Mouse (Mus musculus) urinary bladder, postnatal 4 days (tissue): ENCODE results near the gene Plppr3.
"Not testable (repeated sequence)": the region's sequence is repeated elsewhere in the genome, so short reads cannot be mapped to it uniquely, and the experiment has no call there.

Experiments
- DNase-seq, 2 experiments: peaks; one replicate each; pipeline ENCODE4 v3.0.0; 2021 to 2022; ENCODE audit warnings: low spot score in 2 of 2

Gene Plppr3

DNA sequence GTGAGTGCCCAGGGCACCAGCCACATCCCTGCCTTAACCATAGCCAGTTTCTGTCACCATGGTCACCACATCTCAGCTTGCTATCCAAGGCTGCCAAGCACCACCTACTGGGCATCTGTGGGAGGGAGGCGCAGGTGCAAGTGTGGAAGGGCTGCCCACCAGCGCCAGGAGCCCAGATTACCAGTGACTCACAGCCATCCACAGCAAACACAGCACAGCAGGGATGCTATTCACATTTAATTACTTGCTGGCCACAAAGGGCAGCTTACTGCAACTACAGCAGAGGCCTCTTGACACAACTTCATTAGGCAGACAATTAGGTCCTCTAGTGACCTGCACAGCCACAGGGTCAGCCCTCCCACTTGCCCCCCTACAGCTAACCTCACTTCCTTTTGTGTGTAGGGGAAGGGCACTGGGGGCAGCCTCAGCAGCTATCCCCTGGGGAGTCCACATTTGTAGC is 26.5 kb upstream of the Plppr3 start:
- DNase-seq = no peak

DNA sequence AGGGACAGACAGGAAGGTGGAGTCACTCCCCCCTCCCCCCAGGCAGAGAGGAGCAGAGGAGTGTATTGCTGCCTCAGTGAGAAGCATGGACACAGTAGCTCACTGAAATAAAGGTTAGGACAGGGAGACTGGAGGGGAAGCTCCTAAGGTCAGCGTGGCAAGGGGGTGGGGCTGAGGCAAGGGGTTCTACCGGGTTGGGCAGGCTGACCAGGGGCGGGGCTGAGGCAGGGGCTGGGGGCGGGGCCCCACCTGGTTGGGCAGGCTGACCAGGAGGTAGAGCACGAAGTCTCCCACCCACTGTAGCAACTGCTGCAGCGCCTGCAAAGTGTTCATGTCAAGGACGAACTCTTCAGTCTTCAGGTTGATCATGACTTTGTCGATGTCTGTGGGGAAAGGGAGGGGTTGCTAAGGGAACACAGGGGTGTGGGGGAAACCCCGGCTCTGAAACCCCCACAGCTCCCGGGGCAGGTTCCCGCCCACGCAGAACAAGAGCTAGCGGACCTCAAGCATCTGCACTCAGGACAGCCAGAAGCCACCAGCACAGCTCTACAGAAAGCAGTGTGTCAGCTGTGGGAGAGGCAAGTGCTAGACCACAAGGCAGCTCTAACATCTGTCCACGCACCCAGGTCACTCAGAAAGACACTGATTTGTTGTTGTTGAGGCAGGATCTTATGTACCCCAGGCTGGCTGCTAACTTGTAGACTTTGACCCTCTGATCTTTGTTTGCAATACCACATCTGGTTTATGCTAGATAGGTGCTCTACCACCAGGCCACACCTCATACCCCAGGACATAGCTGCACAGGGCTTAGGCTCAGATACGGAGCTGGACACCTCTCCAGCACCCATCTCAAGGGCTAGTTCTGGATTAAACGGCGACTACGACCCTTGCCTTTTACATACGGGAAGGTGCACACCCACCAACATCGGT is 23.1 kb upstream of the Plppr3 start:
- no peak for DNase-seq

DNA sequence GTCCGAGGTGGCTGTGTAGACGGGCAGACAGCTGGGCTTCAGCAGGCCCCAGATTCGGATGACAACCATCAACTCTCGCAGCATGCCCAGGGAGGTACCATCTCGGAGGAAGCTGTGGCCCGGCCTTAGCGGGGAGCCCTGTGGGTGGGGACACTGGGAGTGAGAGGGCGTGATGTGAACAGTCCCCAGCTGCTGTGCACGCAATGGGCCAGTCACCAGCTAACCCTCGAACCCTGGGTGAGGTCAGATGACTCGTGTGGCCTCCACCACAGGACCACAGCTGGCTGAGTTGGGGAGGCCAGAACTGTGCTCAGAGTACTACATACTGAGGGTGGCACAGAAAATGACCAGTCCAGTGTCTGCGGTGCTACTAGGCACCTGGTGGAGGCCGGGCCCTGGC is 22.4 kb upstream of the Plppr3 start:
- no peak for DNase-seq

DNA sequence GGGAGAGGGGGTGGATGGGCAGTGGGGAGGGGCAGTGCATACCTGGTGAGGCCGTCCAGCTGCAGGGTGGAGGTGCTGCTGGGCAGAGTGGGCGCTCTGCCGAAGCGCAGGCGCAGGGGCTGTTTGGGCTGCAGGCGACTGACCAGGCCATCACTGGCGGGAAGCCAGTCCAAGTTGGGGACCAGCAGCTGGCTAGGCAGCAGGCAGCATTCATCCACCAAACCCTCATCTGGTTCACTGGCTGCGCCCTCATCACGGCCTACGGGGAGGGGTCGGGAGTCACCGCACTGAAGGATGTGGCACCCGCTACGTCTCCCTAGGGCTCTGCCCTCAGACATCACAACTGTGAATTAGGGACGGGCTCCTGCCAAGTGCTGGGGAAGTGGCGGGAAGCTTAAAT is 21.9 kb upstream of the Plppr3 start:
- DNase-seq = no peak

DNA sequence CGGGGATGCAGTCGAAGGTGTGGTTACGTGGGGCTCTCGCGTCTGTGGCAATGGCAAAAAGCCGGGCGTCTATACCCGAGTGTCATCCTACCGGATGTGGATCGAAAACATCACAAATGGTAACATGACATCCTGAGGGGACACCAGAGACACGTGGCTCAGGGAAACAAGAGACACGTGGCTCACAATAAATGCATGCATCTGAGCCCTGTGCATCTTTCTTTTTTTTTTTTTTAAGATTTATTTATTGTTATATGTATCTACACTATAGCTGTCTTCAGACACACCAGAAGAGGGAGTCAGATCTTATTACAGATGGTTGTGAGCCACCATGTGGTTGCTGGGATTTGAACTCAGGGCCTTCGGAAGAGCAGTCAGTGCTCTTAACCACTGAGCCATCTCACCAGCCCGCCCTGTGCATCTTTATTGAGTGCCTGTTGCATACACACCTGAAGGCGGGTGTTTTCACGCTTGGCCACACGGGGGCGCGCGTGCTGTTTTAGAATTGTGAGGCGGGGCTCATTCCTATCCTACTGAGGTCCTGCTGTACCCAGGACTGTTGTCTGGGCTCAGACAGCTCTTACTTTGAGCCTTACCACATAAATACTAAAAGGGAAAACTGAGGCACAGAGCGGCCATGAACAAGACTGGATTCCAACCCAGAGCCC is 18.2 kb upstream of the Plppr3 start:
- peak; percentile 65 to 81 for DNase-seq

DNA sequence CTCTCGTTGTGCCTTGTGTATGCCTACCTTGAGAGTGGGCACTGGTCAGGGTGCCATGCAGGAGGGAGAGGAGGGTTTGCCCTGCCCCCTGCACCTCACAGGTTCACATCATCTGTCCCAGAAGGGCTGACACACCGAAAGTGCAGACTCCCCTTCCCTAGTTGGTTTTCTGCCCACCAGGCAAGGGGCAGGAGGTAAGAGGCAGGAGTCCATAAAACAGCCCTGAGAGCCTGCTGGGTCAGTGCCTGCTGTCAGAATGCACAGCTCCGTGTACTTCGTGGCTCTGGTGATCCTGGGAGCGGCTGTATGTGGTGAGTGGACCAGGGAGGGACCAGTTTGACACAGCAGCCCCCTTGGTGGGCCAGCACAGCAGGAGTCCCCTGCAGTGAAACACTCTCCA is 16.2 kb upstream of the Plppr3 start, which contains the start of gene Cfd:
TSS of gene Cfd (plus strand) at position 184 of the 400 bp plus-strand sequence.
- no peak for DNase-seq

DNA sequence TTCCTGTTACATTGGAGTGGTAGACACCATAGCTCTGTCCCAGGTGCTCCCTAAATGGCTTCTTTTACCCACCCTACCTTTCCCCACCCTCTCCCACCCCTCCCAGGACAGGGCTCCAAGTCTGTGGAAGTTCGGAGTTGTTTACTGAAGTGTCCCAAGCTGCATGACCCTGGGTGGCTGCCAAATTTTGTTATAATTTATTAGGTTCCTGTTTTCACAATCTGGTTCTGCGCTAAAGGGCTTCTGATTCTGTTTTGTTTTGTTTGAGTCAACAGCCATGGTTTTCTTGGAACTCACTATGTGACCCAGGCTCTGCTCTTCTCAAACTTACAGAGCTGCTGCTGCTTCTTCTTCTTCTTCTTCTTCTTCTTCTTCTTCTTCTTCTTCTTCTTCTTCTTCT is 15.0 kb upstream of the Plppr3 start:
- DNase-seq = no peak

DNA sequence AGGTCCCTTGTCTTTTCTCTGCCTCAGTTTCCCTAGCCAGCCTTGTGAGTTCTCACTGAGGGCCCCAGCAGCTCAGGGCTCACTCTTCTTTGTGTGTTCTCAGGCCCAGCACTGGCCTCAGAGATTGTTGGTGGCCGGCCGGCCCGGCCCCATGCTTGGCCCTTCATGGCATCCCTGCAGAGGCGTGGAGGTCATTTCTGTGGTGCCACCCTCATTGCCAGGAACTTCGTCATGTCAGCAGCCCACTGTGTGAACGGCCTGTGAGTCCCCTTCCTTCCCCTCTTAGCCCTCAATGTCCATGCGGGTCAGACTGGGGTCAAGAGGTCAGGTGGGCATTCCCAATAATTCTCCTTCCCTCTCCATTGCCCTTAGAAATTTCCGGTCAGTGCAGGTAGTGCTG is 12.2 kb upstream of the Plppr3 start:
- DNase-seq = no peak

DNA sequence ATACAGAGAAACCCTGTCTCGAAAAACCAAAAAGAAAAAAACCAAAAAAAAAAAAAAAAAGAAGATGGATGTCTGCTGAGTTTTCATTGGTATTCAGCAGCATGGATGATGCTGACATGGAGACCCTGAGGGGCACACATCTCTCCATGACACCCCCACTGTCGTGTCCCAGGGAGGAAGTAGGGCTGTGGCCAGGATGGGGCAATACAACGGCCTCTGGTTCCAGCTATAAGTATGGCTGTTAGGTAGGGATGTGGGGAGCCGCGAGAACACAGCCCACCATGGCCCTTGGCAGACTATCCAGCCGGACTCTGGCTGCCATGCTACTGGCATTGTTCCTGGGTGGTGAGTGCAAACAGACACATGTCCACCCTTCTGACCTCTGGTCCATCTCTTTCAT is 11.6 kb upstream of the Plppr3 start, which contains the start of gene Elane:
TSS of gene Elane (plus strand) at position 194 of the 400 bp plus-strand sequence.
- no peak for DNase-seq

DNA sequence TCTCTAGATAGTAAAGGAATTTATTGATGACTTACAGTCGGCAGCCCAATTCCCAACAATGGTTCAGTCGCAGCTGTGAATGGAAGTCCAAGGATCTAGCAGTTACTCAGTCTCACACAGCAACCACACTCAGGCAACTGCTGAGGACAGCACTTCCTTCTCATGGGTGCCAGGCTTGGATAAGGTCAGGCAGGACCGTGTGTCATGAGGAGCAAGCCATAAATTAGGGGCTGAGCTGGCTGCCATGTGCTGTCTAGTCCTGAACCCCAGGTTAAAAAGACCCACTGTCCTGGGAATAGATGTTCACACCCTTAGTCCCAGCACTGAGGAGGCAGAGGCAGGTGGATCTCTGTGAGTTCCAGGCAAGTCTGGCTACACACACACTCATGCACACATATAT is 10.5 kb upstream of the Plppr3 start:
- DNase-seq = not testable (repeated sequence)

DNA sequence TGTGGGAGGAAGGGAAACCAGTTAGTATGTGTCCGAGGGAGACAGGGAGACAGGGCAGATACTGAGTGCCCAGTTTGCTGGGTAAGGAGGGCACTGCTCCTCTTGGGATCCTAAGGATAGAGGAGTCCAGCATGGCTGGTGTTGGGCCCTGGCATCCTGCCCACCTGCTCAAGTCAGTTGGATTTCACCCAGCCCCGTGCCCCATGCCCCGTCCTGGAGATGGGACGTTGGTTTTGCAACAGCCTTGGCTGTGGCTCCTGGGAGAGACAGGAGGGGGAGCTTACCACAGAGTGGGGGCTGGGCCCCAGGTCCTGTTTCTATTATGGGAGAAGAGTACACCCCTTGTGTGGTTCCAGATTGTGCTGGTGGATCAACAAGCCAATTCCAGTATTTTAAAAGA is 10.0 kb upstream of the Plppr3 start:
- no peak for DNase-seq

DNA sequence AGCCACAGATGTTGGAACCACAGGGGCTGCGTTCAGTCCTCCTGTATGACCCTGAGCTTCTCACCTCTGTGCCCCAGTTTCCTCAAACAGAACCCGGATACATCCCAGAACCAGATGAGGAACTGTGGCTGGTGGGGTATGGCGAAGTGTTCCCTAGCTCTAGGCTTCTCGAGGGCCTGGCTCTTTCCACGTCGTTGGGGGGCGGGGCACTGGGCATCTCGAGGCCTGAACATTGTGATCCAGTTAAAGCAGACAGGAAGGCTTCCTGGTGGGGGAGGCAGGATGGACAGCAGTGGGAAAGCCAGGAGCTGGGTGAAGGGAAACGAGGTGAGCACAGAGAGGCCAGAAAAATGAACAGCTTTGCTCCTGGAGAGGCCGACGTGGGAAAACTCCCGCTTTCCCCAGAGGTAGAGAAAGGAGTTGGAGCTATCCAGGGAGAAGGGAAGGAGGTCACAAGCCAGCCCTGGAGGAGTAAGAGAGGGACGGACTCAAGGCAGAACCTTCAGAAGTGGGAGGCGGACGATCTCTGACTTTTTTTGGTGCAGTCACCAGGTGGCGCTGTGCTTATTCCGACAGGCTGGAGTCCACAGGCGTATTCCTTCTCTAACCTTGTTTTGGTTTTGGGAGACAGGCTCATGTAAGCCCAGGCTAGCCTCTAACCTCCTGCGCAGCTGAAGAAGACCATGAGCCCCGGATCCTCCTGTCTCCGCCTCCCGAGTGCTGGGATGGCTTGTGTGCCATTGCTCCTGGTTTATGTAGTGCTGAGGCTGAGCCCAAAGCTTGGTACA is 9.1 kb upstream of the Plppr3 start:
- DNase-seq = peak in 1 of 2 experiments; percentile 87

DNA sequence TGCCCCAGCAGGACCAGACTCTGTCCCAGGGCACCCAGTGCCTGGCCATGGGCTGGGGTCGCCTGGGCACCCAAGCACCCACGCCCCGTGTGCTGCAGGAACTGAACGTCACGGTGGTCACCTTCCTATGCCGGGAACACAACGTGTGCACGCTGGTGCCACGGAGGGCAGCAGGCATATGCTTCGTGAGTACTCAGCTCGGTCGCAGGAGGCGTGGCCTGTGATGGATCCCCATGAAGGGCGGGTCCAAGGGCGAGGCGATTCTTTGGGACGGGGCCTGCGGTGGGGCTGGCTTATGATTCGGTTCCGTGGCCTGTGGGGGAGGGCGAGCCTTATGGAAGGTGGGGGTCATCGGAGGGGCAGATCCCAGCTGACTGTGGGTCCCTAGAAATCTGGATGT is 7.5 kb upstream of the Plppr3 start:
- no peak for DNase-seq

DNA sequence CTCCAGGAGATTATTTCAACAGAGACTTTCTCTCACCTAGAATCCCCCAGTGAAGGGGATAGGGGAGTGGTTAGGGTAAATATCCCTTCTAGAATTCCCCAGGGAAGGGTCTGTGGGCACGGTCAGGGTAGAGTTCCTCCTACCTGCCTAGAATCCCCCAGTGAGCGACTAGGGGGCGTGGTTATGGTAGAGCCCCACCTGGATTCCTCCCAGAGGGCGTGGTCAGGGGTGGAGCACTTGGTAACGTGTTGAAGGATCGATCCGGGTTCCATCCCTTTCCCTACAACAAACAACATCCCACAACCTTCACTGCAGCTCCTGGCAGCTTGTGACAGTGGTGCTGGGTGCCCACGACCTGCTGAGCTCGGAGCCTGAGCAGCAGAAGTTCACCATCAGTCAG is 6.3 kb upstream of the Plppr3 start:
- DNase-seq = no peak

DNA sequence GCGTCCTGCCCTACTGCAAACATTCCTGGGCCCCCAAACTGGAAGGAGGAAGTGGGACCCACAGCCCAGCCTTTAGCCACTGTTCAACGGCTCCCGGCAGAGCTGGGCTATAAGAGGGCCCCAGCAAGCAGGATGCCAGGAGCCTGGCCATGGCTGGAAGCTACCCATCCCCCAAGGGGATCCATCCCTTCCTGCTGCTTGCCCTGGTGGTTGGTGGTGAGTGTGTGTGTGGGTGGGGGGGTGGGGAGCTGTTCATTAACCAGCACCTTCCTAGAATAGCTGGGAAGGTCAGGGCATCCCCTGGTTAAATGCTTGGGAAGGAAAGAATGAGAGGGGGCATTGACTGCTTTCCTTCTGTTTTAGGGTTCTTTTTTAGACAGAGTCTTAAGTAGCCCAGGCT is 5.1 kb upstream of the Plppr3 start:
- no peak for DNase-seq

DNA sequence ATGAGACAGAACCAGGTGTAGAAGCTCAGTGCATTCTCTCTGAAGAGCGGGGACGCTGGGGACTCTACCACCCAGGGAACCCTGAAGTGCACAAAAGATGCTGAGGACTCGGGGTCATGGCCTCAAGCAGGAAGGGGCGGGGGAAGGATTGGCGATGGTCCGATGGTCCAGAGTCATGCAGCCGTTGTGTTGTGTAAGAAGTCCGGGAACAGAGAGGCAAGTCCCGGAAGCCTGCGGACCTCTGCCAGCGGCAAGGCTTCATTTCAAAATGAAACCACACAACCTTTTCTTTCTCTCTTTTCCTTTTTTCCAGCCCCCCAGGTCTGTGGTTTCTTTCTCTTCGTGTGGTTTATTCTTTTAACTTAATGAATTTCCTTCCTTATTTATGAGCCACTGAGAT is 3.3 kb upstream of the Plppr3 start:
- DNase-seq = no peak

DNA sequence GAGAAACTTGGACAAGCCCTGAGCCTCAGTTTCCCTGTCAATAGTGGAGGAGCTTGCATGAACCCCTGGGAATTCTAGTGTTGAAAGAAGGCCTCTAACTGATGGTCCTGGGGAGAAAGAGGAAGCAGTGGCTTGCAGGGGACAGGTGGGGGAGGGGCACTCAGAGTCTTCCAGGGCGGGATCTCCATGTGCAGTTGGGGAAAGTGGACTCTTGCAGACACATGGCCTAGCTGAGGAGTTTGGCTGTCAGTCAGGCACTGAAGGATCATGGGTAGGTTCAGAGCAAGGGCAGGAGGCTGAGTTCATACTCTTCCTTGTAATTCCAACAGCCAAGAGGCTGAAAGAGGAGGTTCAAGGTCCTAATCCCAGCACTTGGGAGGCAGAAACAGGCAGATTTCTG is 2.7 kb upstream of the Plppr3 start:
- DNase-seq = no peak

DNA sequence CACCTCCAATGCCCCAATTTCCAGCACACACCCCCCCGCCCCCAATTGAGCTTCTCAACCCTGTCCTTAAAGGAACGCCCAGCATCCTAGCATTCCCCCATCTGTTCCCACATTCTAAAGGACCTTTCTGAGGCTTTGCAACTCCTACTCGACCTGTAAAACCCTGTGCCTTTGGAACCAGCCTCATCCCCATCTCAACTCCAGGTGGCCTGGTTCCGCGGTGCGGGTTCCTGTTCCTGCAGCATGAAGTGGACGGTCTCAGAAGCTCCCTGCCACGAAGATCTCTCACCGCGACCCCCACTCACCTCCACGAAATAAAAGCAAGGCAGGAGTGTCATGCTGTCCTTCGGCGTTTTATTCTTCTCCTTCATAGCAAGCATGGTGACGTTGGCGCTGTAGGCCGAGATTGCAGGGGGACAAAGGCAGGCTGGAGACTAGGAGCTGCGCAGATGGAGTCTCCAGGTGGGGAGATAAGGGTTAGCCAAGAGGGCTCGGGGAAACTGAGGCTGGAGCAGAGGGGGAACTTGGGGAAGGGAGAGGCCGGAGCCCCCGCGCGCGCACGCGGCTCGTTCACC is 632 bp downstream of the Plppr3 start:
- no peak for DNase-seq

DNA sequence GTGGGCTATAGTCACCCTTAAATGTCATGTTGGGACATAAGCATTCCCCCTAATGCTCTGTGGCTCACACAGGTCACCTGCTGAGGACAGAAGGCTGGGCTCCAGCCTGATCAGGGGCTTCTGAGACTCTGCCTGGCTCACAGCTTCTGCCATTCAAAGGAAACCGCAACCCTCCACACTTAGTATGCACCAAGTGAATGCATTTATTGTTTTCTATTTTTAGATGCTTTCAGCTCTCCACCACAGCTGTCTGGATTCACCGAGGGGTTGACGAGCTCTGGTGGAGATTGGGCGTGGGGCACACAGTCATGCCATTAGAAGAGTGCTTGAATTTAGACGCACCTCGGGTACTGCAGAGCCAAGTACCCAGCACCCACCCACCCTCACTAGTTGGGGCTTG is 1.1 kb downstream of the Plppr3 start:
- DNase-seq = no peak

DNA sequence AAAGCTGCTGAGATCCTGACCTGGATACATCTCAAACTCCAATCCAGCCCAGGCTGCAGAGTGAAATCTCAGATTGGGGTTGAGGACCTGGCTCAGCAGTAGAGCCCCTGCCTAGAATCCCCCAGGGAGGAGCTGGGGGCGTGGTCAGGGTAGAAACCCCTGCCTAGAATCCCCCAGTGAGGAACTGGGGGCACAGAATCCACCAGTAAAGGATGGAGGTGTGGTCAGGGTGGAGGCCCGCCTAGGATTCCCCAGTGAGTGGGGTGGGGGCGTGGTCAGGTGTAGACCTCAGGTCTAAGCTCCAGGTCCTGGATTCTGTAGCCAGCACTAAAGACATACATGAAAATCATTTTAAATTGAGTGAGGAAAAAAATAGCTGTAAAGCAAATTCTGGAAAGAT is 1.6 kb downstream of the Plppr3 start:
- no peak for DNase-seq

DNA sequence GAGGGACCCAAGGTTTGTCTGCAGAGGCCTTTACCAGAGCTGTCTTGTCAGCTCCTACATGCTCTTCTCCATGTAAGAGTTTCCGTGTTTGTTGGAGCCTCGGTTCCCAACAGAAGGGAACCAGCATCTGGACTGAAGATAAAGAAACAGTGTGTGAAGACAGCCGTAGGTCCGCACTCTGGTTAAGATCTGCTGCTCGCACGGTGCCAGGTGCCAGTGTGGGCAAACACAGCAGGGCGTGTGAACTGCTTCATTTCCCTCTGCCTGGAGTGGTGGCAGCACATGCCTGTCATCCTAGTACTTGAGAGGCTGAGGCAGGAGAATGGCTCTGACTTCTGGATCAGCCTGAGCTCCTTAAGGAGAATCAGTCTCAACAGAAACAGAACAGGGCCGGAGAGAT is 2.6 kb downstream of the Plppr3 start:
- no peak for DNase-seq

DNA sequence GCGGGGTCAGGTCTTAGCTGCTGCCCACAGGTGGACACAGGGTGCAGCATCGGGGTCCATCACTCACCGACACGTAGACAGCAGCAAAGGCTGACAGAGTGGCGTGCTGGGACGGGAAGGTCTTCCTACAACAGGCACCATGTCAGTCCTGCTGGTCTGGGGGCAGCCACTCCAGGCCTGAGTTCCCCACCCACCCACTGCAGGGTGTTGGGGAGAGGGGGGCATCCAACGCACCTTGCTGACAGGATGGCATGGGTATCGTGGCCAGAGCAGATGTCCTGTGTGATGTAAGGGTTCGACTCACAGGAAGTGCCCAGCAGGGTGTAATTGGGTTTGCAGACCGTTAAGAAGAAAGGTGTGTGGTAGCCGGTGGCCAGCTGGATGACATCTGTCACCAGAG is 7.8 kb downstream of the Plppr3 start:
- no peak for DNase-seq
